Mouse (Mus musculus) heart, embryonic 11.5 days (tissue): ENCODE measurements around the gene Alppl2. TPM values are rescaled to one million over a fixed set of nuclear protein-coding genes. Genes with fewer than 3 reads are reported as not detected.

Source experiments
- ATAC-seq: fragments of 200-750 bp; cut with Nextera tagmentation; replicated peaks from 2 replicates; pipeline ENCODE4 v1.8.0; 2017; ENCODE audit warnings: moderate library complexity; ENCODE audit not compliant: insufficient number of reproducible peaks, low FRiP score, low TSS enrichment
- H3K27ac ChIP-seq: fragments of 300-500 bp; sonication (generic); 2 replicates; pipeline ENCODE4 v1.5.1; 2014; ENCODE audit warnings: mild to moderate bottlenecking, low read depth, low read length
- H3K27me3 ChIP-seq: fragments of 300-500 bp; sonication (generic); 2 replicates; pipeline ENCODE4 v1.6.1; 2014; ENCODE audit warnings: mild to moderate bottlenecking, low read length, mixed read lengths; ENCODE audit not compliant: control insufficient read depth, insufficient read depth
- H3K36me3 ChIP-seq: fragments of 300-500 bp; sonication (generic); 2 replicates; pipeline ENCODE4 v1.6.1; 2014; ENCODE audit warnings: mild to moderate bottlenecking, low read length, moderate library complexity, mixed read lengths; ENCODE audit not compliant: control insufficient read depth, insufficient read depth
- H3K4me1 ChIP-seq: fragments of 300-500 bp; sonication (generic); 2 replicates; pipeline ENCODE4 v1.6.1; 2014; ENCODE audit warnings: low read length; ENCODE audit not compliant: control insufficient read depth, insufficient read depth
- H3K4me2 ChIP-seq: fragments of 300-500 bp; sonication (generic); 2 replicates; pipeline ENCODE4 v1.6.1; 2014; ENCODE audit warnings: mild to moderate bottlenecking, moderate library complexity
- H3K4me3 ChIP-seq: fragments of 300-500 bp; sonication (generic); 2 replicates; pipeline ENCODE4 v1.5.1; 2014; ENCODE audit warnings: low read depth, low read length
- H3K9ac ChIP-seq: fragments of 300-500 bp; sonication (generic); 2 replicates; pipeline ENCODE4 v1.6.1; 2014; ENCODE audit warnings: mild to moderate bottlenecking, low read depth, low read length, moderate library complexity
- H3K9me3 ChIP-seq: fragments of 300-500 bp; sonication (generic); replicated peaks from 2 replicates; pipeline ENCODE4 v1.6.1; 2016; ENCODE audit warnings: low read length; ENCODE audit not compliant: control insufficient read depth
- WGBS: fragments of 180-500 bp; shearing (Covaris S2); extraction: QIAGEN DNeasy Blood & Tissue Kit; methylation state at CpG from one replicate; pipeline ENCODE4 v1.1.7; 2014; ENCODE audit not compliant: insufficient replicate concordance; 5-methylcytosine and 5-hydroxymethylcytosine counted together
- polyA plus RNA-seq: library from polyadenylated mRNA; unstranded; fragments of >200 nt; fragmentation: Nextera tagmentation; extraction: Ambion mirVana; gene quantifications from 2 replicates; pipeline ENCODE4 v1.2.1, GENCODE M21; 2014

Gene Alppl2
- polyA plus RNA-seq, 1 experiment from 2014 or later, result not detected

DNA sequence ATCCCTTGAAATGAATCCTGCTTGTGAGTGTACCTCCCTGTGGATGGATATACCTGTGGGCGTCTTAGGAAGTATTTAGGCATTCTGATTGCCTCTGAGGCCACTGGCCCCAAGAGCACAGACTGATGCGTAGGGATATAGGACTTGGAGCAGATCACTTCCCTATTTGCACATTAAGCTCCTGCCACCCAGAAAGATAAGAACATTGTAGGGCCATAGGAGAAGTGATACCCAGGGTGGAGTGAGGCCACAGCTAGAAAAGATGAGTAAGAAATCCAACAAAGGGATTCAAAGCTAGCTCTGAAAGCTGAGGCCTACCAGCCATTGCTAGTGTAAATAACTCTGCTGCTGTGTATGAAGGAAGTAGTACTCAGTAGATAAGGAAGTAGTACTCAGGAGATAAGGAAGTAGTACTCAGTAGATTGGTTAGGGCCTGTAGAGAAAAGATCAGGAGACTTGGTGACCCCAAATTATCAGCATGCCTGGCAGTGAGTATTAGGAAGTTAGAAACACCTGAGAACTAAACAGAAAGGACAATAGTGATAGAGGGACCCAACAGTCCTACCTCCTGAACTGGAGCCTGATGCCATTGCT, 51.2 kb downstream of the Alppl2 start:
- H3K4me1 ChIP-seq, result peaks cover 13% of the 10 kb centered on the region
- H3K36me3 ChIP-seq, result no peaks in the 10 kb centered on the region
- H3K4me3 ChIP-seq, result no peak overlapping the region
- H3K27ac ChIP-seq, result no peak overlapping the region
- H3K9me3 ChIP-seq, result no peaks in the 10 kb centered on the region
- no peaks in the 10 kb centered on the region for H3K27me3 ChIP-seq
- H3K4me2 ChIP-seq, result no peak overlapping the region
- no peak for ATAC-seq
- H3K9ac ChIP-seq, result no peak overlapping the region
- 84% methylated on average over 2 of the region's 2 CpGs for WGBS

Other genes with a start within 250 kb of the Alppl2 start
- gene Alpi, start 11.7 kb upstream of the Alppl2 start, polyA plus RNA-seq, result not detected in 2 replicates
- gene Akp3, start 35.0 kb upstream of the Alppl2 start, polyA plus RNA-seq, result not detected in 2 replicates
- gene Ecel1, start 66.6 kb upstream of the Alppl2 start, polyA plus RNA-seq, result not detected in 2 replicates
- gene Prss56, start 93.4 kb upstream of the Alppl2 start, polyA plus RNA-seq, result not detected in 2 replicates
- not detected in 2 replicates for gene Chrnd, start 100.7 kb upstream of the Alppl2 start, polyA plus RNA-seq
- 0.93 and 1.5 TPM in 2 replicates for gene Chrng, start 114.7 kb upstream of the Alppl2 start, polyA plus RNA-seq
- gene Eif4e2, start 124.0 kb upstream of the Alppl2 start, polyA plus RNA-seq, result 121 and 128 TPM in 2 replicates
- 0.26 and 0.42 TPM in 2 replicates for gene Efhd1, start 174.4 kb upstream of the Alppl2 start, polyA plus RNA-seq
- gene Gigyf2, start 237.1 kb upstream of the Alppl2 start, polyA plus RNA-seq, result 26.9 and 32.0 TPM in 2 replicates